Mouse (Mus musculus): ENCODE measurements around the gene Utrn. TPM values are rescaled to one million over a fixed set of nuclear protein-coding genes. Genes with fewer than 3 reads are reported as not detected.

The Utrn gene
- polyA plus RNA-seq (2015; fragmentation: Nextera tagmentation; extraction: Ambion mirVana) = 36.7 and 54.8 TPM in 2 replicates

GRCm38 (mm10) chr10:12869029-12869671, at the start of gene Utrn:
TSS of gene Utrn (minus strand) at chr10:12869365.

Other genes starting within 250 kb of the Utrn start
- gene Stx11, start 94.9 kb upstream of the Utrn start, polyA plus RNA-seq (2015; fragmentation: Nextera tagmentation; extraction: Ambion mirVana) = 6.7 and 8.6 TPM in 2 replicates
- gene Sf3b5, start 136.0 kb upstream of the Utrn start, polyA plus RNA-seq (2015; fragmentation: Nextera tagmentation; extraction: Ambion mirVana) = 39.3 and 40.6 TPM in 2 replicates
- gene Plagl1, start 191.1 kb upstream of the Utrn start, polyA plus RNA-seq (2015; fragmentation: Nextera tagmentation; extraction: Ambion mirVana) = 95.8 and 167 TPM in 2 replicates

Measured in adrenal gland, postnatal 0 days (tissue).